Mouse (Mus musculus) CD8-positive naive resting alpha-beta T cell, adult 2 months (primary cell): Measurements from ENCODE around the gene Sptb.

Experiments
- DNase-seq, 2 experiments: peaks; one replicate each; pipeline ENCODE4 v3.0.0; 2022; ENCODE audit warnings: low read depth in 2 of 2, low spot score in 2 of 2

Gene Sptb

DNA sequence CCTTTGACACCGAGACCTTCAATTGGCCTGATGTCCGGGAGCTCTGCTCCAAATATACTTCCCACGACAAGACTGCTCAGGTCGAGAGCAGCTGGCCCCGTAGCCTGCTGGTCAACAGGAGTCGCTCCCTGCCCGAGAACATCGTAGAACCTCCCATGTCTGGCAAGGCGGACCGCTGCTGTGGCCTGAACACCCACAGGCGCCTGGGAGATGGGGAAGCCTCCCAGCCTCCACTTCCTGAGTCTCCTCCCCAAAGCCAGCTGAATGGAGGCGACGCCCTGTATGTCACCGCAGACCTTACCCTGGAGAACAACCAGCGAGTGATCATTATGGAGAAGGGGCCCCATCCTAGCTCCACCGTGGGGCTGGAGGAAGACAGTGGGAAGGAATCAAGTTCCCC, 132.5 kb downstream of the Sptb start:
- DNase-seq: no peak

GRCm38 (mm10) chr12:76576806-76577205, 133.5 kb downstream of the Sptb start:
- DNase-seq: no peak

- no peak for DNase-seq
These were observed 134.3 kb downstream of the Sptb start for GRCm38 (mm10) chr12:76576061-76576460.

GRCm38 (mm10) chr12:76574815-76575214, 135.5 kb downstream of the Sptb start:
- DNase-seq: no peak

DNA sequence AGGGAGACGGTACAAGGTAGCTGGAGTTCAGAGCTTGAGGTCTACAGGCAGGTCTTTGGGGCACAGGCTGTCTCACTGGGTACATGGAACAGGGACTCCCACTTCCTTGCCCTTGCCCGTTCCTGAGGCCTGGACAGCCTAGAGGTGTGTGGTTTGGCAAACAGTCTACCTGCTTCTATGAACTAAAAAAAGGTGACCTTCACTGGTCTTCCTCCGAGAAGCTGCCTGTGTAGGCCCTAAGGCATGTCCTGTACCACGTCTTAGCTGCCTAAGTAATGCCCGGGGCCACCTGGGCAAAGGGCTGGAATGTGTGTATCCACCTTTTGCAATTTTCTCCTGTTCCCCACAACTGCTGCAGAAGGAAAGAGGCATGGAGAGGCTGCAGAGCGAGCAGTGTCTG, 137.0 kb downstream of the Sptb start:
- no peak for DNase-seq

- no peak for DNase-seq
These were observed 137.8 kb downstream of the Sptb start for GRCm38 (mm10) chr12:76572261-76573251.

- no peak for DNase-seq
These were observed 139.1 kb downstream of the Sptb start for GRCm38 (mm10) chr12:76571266-76571665.

GRCm38 (mm10) chr12:76570221-76570940, 140.0 kb downstream of the Sptb start:
- DNase-seq: no peak

GRCm38 (mm10) chr12:76566284-76566683, 144.1 kb downstream of the Sptb start:
- DNase-seq: no peak

DNA sequence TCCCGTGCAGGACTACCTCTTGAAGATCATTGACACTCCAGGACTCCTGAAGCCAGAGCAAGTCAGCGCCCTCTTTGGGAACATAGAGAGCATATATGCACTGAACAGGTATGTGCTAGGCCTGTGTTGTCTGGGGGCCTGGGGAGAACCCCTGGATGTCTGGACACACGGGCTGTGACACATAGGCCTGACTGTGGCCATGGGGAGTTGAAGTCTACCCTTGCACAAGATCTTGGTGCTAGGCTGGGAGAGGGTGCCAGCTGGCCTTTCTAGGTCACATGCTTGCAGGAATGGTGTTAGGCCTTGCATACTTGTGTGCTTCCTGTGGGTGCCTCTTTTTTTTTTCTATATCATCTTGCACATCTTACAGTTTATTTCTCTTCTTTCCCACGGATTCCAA, 148.2 kb downstream of the Sptb start:
- DNase-seq: no peak

GRCm38 (mm10) chr12:76558206-76558605, 152.1 kb downstream of the Sptb start:
- no peak for DNase-seq

DNA sequence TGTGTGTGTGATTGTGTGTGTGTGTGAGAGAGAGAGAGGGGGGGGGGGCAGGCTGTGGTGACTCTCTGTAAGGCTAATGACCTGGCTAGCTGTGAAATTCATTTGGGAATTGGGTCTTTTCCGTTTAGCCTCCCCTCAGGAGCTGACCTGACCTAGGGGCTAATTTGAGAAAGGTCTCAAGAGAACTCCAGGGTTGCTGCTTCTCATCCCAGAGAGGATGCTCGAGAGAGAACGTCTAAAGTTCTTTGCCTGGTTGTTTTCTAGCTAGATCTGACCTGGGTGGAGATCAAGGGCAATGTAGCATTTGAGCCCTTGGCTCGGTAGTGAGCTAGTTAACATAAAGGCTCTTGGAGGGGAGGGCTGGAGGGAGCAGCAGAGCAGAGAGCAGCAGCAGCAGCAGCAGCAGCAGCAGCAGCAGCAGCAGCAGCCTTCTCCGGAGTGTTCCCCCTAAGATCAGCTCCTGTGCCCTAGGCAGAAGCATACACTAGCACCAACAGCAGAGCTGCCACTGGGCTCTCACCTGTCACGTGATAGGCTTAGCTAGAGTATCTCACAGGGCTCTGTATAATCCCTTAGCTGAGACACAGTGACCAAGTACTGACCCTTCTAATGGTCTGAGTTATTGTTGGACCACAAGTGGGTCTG, 153.5 kb downstream of the Sptb start:
- no peak for DNase-seq

DNA sequence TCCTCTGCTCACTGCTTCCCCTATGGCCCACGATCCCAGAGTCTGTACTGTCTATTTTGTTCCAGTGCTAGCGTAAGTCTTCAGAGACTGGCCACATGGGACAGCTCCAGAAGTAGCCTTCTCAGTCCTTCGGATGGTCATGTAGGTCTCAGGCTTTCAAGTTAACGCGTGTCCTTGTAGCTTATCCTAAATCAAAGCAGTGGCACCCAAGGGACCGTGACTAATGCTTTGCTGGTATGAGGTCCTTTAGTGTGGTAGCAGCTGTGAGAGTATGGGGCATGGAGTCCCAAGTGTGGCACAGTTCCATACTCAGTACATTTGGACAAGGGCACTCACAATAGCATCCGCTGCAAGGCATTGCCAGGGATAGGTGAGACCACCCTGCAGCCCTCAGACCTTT, 154.2 kb downstream of the Sptb start:
- no peak for DNase-seq

DNA sequence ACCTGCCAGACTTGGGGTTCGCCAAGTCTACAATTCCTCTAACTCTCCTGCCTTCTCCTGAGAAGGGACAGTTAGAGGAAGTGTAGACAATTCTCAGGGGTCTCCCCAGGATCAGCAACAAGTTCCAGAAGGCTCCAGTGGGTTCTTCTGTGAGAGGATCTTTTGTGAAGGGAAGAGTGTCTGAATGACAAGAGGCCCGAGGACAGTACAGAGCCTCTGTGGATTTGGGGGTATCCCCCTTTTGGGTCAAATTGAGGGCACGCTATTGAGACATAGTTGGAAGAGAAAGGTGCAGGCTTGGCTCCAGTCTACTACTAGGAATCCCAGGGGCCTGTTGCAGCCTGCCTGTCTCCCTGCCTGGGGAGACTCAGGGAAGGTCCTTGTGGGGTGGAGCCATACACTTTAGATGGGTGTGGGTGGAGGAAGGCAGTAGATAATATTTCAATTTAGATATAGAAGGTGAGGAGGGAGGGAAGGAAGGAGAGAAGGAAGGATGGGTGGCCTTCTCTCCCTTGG, 155.4 kb downstream of the Sptb start:
- DNase-seq: no peak

DNA sequence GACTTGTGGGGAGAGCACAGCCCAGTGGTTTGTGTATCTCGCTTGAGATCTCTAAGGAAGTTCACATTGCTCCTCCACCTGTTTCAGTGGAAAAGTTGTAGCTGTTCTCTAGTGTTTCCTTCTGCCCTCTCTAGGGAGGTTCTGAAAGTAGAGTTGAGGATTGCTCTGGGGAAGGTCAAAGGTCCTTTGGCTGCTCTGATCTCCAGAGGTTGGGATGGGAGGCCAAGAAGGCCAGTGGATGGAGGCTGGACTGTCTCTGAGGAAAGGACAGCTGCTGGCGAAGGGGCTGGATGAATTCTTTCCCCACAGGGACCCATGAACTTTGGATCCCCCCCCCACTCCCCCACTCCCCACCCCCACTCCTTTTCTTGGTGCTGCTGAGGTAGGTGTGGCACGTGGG, 156.0 kb downstream of the Sptb start:
- DNase-seq: no peak

- no peak for DNase-seq
These were observed 156.4 kb downstream of the Sptb start for GRCm38 (mm10) chr12:76553917-76554316.

- no peak for DNase-seq
These were observed 157.4 kb downstream of the Sptb start for GRCm38 (mm10) chr12:76552958-76553357.

DNA sequence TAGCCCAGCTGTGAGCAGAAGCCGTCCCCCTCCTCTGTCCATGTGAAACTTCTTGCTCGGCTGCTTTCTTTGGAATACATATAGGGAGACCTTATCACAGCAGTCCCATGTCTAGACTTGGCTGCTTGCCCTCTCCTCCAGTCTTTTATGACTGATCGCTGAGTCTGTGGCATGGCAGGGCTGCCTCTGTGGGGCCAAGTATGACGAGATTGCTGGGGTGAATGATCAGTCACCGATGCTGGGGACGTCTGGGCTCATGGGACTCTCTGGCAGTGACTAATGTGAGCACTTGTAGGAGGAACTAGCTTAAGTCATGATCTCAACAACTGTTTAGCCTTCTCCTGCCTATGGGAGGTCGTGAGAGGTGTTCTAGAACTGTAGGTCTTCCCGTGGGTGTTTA, 158.0 kb downstream of the Sptb start:
- DNase-seq: no peak

DNA sequence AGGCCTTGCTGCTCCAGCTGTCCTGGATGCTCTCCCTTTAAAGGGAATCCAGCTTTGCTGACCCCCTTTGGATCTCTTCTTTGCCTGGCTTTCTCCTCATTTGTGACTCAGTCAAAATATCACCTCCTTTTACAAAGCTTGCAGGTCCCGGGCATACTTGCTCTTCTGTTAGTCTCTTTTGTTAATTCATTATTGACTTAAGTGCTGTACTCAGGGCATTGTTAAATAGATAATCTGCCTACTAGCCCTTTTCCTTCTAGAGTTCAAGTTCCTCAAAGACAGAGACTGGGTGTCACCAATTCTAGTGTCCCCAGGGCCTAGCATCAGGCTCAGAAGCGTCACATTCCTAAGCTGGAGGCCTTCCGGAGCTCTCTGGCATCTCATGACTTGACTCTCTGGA, 161.1 kb downstream of the Sptb start:
- no peak for DNase-seq

DNA sequence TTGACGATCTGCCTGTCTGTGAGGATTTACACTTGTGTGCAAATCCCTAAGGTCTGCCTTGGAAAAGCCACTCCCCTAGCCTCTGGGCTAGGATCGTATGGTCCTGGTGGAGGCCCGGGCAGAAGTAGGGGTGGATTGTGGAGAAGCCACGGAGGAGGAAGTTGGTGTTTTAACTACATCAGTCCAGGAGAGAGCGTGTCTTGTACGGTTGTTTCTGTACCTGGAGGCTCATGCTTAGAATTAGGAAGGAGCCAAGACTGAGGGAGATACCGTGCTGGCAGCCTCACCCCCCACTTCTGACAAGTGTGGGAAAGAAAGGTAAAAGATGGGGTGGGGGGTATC, 162.3 kb downstream of the Sptb start:
- no peak for DNase-seq

DNA sequence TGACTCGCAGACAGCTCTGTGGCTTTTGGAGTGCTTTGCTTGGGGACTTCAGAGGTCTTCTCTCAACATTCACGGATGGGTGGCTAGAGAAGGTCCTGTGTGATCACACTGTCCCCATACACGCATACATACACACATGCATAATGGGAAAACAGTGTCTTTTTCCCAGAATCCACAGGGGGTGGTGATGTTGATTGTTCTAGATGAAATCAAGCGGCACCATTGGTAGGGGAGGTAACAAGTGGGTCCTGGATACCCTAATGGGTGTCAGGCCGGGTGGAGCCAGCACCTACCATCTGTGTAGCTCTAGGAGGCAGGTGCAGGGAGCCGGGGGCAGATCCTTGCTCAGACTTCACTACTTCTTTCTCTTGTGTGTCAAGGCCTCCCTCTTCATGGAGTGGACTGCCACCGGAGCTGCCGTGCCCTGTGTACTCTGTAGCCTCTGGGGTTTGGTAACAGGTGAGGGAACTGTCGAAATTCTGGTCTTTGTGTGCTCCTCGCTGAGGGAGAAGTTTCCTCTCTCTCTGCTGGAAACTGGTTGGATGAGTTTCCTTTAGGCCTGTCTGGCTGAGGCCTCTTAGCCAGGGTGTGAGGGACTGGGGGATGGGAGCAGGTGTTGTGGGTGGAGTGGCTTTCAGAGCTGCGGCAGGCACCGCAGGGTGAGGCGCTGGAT, 162.8 kb downstream of the Sptb start:
- DNase-seq: no peak
